Mouse (Mus musculus) thymus, adult 2 months (tissue): ENCODE data around the gene Ror1.

Experiments used
- CTCF ChIP-seq: fragments of 200-500 bp; IDR thresholded peaks from 2 replicates; pipeline ENCODE4 v1.5.1; 2012; ENCODE audit warnings: mild to moderate bottlenecking, control low read depth, low read length, moderate library complexity, borderline replicate concordance; ENCODE audit not compliant: control insufficient read depth, poor library complexity, insufficient read depth; ENCODE audit errors: extremely low read depth
- POLR2A ChIP-seq: fragments of 200-500 bp; IDR thresholded peaks from 2 replicates; pipeline ENCODE4 v1.6.1; 2012; ENCODE audit warnings: mild to moderate bottlenecking, low read length, control low read depth, moderate library complexity; ENCODE audit not compliant: control insufficient read depth, poor library complexity, insufficient read depth; ENCODE audit errors: extremely low read depth

- TF ChIP-seq POLR2A (no peak), CTCF (no peak)
Measured at GRCm38 (mm10) chr4:100252050-100252449, 156.5 kb downstream of the Ror1 start.
